ENCODE assay signal across 9 mouse cellular contexts in genomic region chr11:84429581-84429980, GRCm38 (mm10).
DNase-seq lines count a peak whose midpoint lies in the region; ATAC-seq lines count a peak whose summit lies in the region.
"Had no signal": no experiment of that assay in that cellular context is flagged by ENCODE, and none has a peak within 500 bp of the region (broad histone marks: within the 10 kb centered on the region; RNA-seq: fewer than 3 reads in every experiment).

No protein-coding gene starts in this region.

- H3K4me1 ChIP-seq in forebrain, embryonic 12.5 days: peaks cover 19% of the 10 kb centered on the region
- H3K4me1 ChIP-seq: liver, embryonic 13.5 days had no signal

- DNase-seq in frontal cortex, postnatal 10 days (ENCODE audit: low spot score in 2 of 2): no peak
- peak; percentile 50 to 52 for DNase-seq in B cell, adult 2 months
- peak; percentile 84 for DNase-seq in brain, adult 2 months (ENCODE audit: low read depth, low spot score)
- peak; percentile 44 to 54 for DNase-seq in kidney, adult 8-10 months
- peak; percentile 24 for DNase-seq in lung, postnatal 14 days
- peak; percentile 44 for DNase-seq in skeletal muscle tissue, adult 2 months (ENCODE audit: low read depth, low spot score)
- DNase-seq: liver, embryonic 13.5 days had no signal

- no peak overlapping the region for H3K4me2 ChIP-seq in forebrain, embryonic 12.5 days
- H3K4me2 ChIP-seq: liver, embryonic 13.5 days had no signal

- H3K27ac ChIP-seq in forebrain, embryonic 12.5 days: no peak overlapping the region
- H3K27ac ChIP-seq: liver, embryonic 13.5 days had no signal

- H3K36me3 ChIP-seq in forebrain, embryonic 12.5 days (replicated peaks): 0 out of 2 replicates have a peak, but pooled peaks cover 3% of the 10 kb centered on the region

- no peak overlapping the region for H3K9ac ChIP-seq in forebrain, embryonic 12.5 days
- H3K9ac ChIP-seq: liver, embryonic 13.5 days had no signal

- no peaks in the 10 kb centered on the region for H3K27me3 ChIP-seq in forebrain, embryonic 12.5 days
- H3K27me3 ChIP-seq: liver, embryonic 13.5 days had no signal

- H3K4me3 ChIP-seq in forebrain, embryonic 12.5 days (replicated peaks): no peak overlapping the region
- H3K4me3 ChIP-seq: liver, embryonic 13.5 days had no signal

- H3K9me3 ChIP-seq in forebrain, embryonic 12.5 days: no peaks in the 10 kb centered on the region
- H3K9me3 ChIP-seq: liver, embryonic 13.5 days had no signal

- ATAC-seq in frontal cortex, adult (ENCODE audit: low TSS enrichment): peak; percentile 84
- peak; percentile 83 for ATAC-seq in forebrain, embryonic 12.5 days (ENCODE audit: low FRiP score)

- 54% methylated on average over 1 of the region's 1 CpGs for WGBS in forebrain, embryonic 12.5 days

Comparison
In these comparisons a context has a peak if more than half of its experiments do, and no peak if none do; other contexts are left out.
1. DNase-seq: peak in B cell, adult 2 months (2 of 2), brain, adult 2 months (single experiment), kidney, adult 8-10 months (2 of 2), lung, postnatal 14 days (single experiment) and skeletal muscle tissue, adult 2 months (single experiment); none in frontal cortex, postnatal 10 days (0 of 2).